In genomic region chr8:123065214-123066100, GRCm38 (mm10) we compare ENCODE assay signal across 8 mouse cellular contexts. TPM values are rescaled to one million over a fixed set of nuclear protein-coding genes. Genes with fewer than 3 reads are reported as not detected.
DNase-seq lines count a peak whose midpoint lies in the region; ATAC-seq and TF ChIP-seq lines count a peak whose summit lies in the region.

No protein-coding gene starts in this region.

- no peaks in the 10 kb centered on the region for H3K27me3 ChIP-seq in heart, embryonic 11.5 days (ENCODE audit: control insufficient read depth, insufficient read depth, low read length)
- no peaks in the 10 kb centered on the region for H3K27me3 ChIP-seq in kidney, embryonic 16.5 days (ENCODE audit: insufficient read depth, low read length)
- H3K27me3 ChIP-seq in liver, adult 2 months (ENCODE audit: control insufficient read depth, insufficient read depth, low read length) = no peaks in the 10 kb centered on the region
- H3K27me3 ChIP-seq in myocyte (ENCODE audit: control insufficient read depth, insufficient read depth, insufficient read length) = no peaks in the 10 kb centered on the region
- H3K27me3 ChIP-seq in splenic B cell, adult 2 months (ENCODE audit: control insufficient read depth, insufficient read depth, low read length, poor library complexity, severe bottlenecking) = no peaks in the 10 kb centered on the region

- H3K36me3 ChIP-seq in heart, embryonic 11.5 days (ENCODE audit: control insufficient read depth, insufficient read depth, low read length) = peaks cover 3% of the 10 kb centered on the region; the same call in 1 of the 2 replicates
- no peaks in the 10 kb centered on the region for H3K36me3 ChIP-seq in kidney, embryonic 16.5 days (ENCODE audit: insufficient read depth, low read length)
- H3K36me3 ChIP-seq in liver, adult 2 months (ENCODE audit: control insufficient read depth, insufficient read depth, low read length) = no peaks in the 10 kb centered on the region
- no peaks in the 10 kb centered on the region for H3K36me3 ChIP-seq in myocyte (ENCODE audit: control insufficient read depth, insufficient read depth)
- no peaks in the 10 kb centered on the region; the same call in 1 of the 2 replicates for H3K36me3 ChIP-seq in splenic B cell, adult 2 months (ENCODE audit: control insufficient read depth, insufficient read depth, low read length, poor library complexity, severe bottlenecking)

- DNase-seq in B cell, adult 2 months = peak; percentile 92 to 94
- peak; percentile 99 for DNase-seq in brain, adult 2 months (ENCODE audit: low read depth, low spot score)
- peak; percentile 85 for DNase-seq in liver, adult 2 months (ENCODE audit: extremely low read depth, low read depth, low spot score)
- peak; percentile 98 for DNase-seq in splenic B cell, adult 2 months (ENCODE audit: low read depth, low spot score)

- no peaks in the 10 kb centered on the region for H3K9me3 ChIP-seq in heart, embryonic 11.5 days (replicated peaks; ENCODE audit: control insufficient read depth, low read length)
- H3K9me3 ChIP-seq in kidney, embryonic 16.5 days (ENCODE audit: low read length) = no peaks in the 10 kb centered on the region

- peak overlapping the region; percentile 99 for H3K9ac ChIP-seq in heart, embryonic 11.5 days (ENCODE audit: low read depth, low read length)
- peak overlapping the region; percentile 98 for H3K9ac ChIP-seq in kidney, embryonic 16.5 days (replicated peaks; ENCODE audit: low read length)
- H3K9ac ChIP-seq in liver, adult 2 months (ENCODE audit: low read depth, low read length) = peak overlapping the region; percentile 87

- peak; percentile 94 for ATAC-seq in erythroblast, adult 5-6 weeks (replicated peaks; ENCODE audit: low FRiP score, poor library complexity, severe bottlenecking)
- ATAC-seq in heart, embryonic 11.5 days (replicated peaks; ENCODE audit: insufficient number of reproducible peaks, low FRiP score, low TSS enrichment) = peak; percentile 96
- ATAC-seq in kidney, embryonic 16.5 days (ENCODE audit: low FRiP score, low TSS enrichment) = peak; percentile 97

- peaks cover 8% of the 10 kb centered on the region; the same call in 1 of the 2 replicates for H3K79me2 ChIP-seq in liver, adult 2 months (ENCODE audit: control insufficient read depth, insufficient read depth, low read length)
- peaks cover 29% of the 10 kb centered on the region for H3K79me2 ChIP-seq in myocyte (ENCODE audit: control insufficient read depth, insufficient read depth)

- TF ChIP-seq CTCF in liver, adult 2 months (IDR thresholded peaks at IDR 0.05; ENCODE audit: low read depth, low read length) = peak; percentile 58

- H3K4me1 ChIP-seq in heart, embryonic 11.5 days (ENCODE audit: control insufficient read depth, insufficient read depth, low read length) = peaks cover 18% of the 10 kb centered on the region
- H3K4me1 ChIP-seq in kidney, embryonic 16.5 days (ENCODE audit: insufficient read depth, low read length) = peaks cover 18% of the 10 kb centered on the region
- H3K4me1 ChIP-seq in liver, adult 2 months (ENCODE audit: control insufficient read depth, insufficient read depth, low read length) = peaks cover 13% of the 10 kb centered on the region

- H3K4me2 ChIP-seq in heart, embryonic 11.5 days = peak overlapping the region; percentile 78
- H3K4me2 ChIP-seq in kidney, embryonic 16.5 days (replicated peaks; ENCODE audit: low read depth, low read length) = peak overlapping the region; percentile 76
- peak overlapping the region; percentile 93 for H3K4me2 ChIP-seq in myocyte (ENCODE audit: low read depth)

- peak overlapping the region; percentile 94 for H3K27ac ChIP-seq in heart, embryonic 11.5 days (ENCODE audit: low read depth, low read length)
- H3K27ac ChIP-seq in kidney, embryonic 16.5 days (ENCODE audit: low read length) = peak overlapping the region; percentile 90
- peak overlapping the region; percentile 88 for H3K27ac ChIP-seq in liver, adult 2 months (replicated peaks; ENCODE audit: insufficient read depth, low read depth, low read length)

- WGBS in heart, embryonic 11.5 days (ENCODE audit: insufficient replicate concordance) = 1% methylated on average over 84 of the region's 84 CpGs
- under 1% methylated on average over 82 of the region's 84 CpGs for WGBS in kidney, embryonic 16.5 days
- under 1% methylated on average over 84 of the region's 84 CpGs for WGBS in liver, adult 2 months

- peak; percentile 87 for TF ChIP-seq POLR2A in liver, adult 2 months (IDR thresholded peaks at IDR 0.05; ENCODE audit: extremely low read depth, insufficient read depth, low read length)
- peak; percentile 82 for TF ChIP-seq POLR2A in myocyte (IDR thresholded peaks at IDR 0.05; ENCODE audit: insufficient read length, low read depth)

- H3K4me3 ChIP-seq in heart, embryonic 11.5 days (ENCODE audit: low read depth, low read length) = peak overlapping the region; percentile 93
- H3K4me3 ChIP-seq in kidney, embryonic 16.5 days (ENCODE audit: low read length) = peak overlapping the region; percentile 96
- peak overlapping the region; percentile 93 for H3K4me3 ChIP-seq in liver, adult 2 months (ENCODE audit: insufficient read depth, low read depth, low read length)
- peak overlapping the region; percentile 75 for H3K4me3 ChIP-seq in myocyte

- H3ac ChIP-seq in myocyte (ENCODE audit: control insufficient read depth, insufficient read length) = peak overlapping the region; percentile 71

TF ChIP-seq in myocyte, 11 proteins besides CTCF, POLR2A, EP300 and RAD21:
- TF ChIP-seq MAX (IDR thresholded peaks at IDR 0.05; ENCODE audit: low read depth) = no peak
- TF ChIP-seq POLR2AphosphoS2 (IDR thresholded peaks at IDR 0.05; ENCODE audit: insufficient read length, low read depth) = peak; percentile 93

RNA-seq across cellular contexts. Expression of gene Spg7, which starts 2.7 kb away (rescaled TPM):
- total RNA-seq in erythroblast, adult 5-6 weeks (2015; ENCODE audit: low replicate concordance) = 10.6 and 14.4 TPM in 2 replicates
- total RNA-seq in erythroblast, adult 5-6 weeks (2017; ENCODE audit: low replicate concordance) = 15.2 and 37.6 TPM in 2 replicates
- polyA plus RNA-seq in heart, embryonic 11.5 days (2014; fragmentation: Nextera tagmentation; extraction: Ambion mirVana) = 48.7 and 49.4 TPM in 2 replicates
- 56.6 and 59.1 TPM in 2 replicates for polyA plus RNA-seq in kidney, embryonic 16.5 days (2015; fragmentation: Nextera tagmentation; extraction: Ambion mirVana)
- 27.4 and 29.5 TPM in 2 replicates for total RNA-seq in liver, adult 2 months (2014; rRNA removed)
- 62.4 and 81.4 TPM in 2 replicates for polyA plus RNA-seq in liver, adult 2 months (2012; rRNA removed)
- 83.4 TPM for polyA plus RNA-seq in myocyte (2012; fragmentation: generic; extraction: Trizol)

RNA-seq across cellular contexts. Expression of gene Ankrd11, which starts 23.4 kb away (rescaled TPM):
- 39.3 and 53.4 TPM in 2 replicates for total RNA-seq in erythroblast, adult 5-6 weeks (2015; ENCODE audit: low replicate concordance)
- 78.6 and 121 TPM in 2 replicates for total RNA-seq in erythroblast, adult 5-6 weeks (2017; ENCODE audit: low replicate concordance)
- 49.5 and 51.3 TPM in 2 replicates for polyA plus RNA-seq in heart, embryonic 11.5 days (2014; fragmentation: Nextera tagmentation; extraction: Ambion mirVana)
- polyA plus RNA-seq in kidney, embryonic 16.5 days (2015; fragmentation: Nextera tagmentation; extraction: Ambion mirVana) = 25.6 and 30.4 TPM in 2 replicates
- total RNA-seq in liver, adult 2 months (2014; rRNA removed) = 22.1 and 28.0 TPM in 2 replicates
- 22.7 and 28.3 TPM in 2 replicates for polyA plus RNA-seq in liver, adult 2 months (2012; rRNA removed)
- 56.4 TPM for polyA plus RNA-seq in myocyte (2012; fragmentation: generic; extraction: Trizol)

RNA-seq across cellular contexts. Expression of gene Rpl13, which starts 36.7 kb away (rescaled TPM):
- total RNA-seq in erythroblast, adult 5-6 weeks (2015; ENCODE audit: low replicate concordance) = 279 and 298 TPM in 2 replicates
- total RNA-seq in erythroblast, adult 5-6 weeks (2017; ENCODE audit: low replicate concordance) = 472 and 492 TPM in 2 replicates
- 1,217 and 1,331 TPM in 2 replicates for polyA plus RNA-seq in heart, embryonic 11.5 days (2014; fragmentation: Nextera tagmentation; extraction: Ambion mirVana)
- 1,084 and 1,349 TPM in 2 replicates for polyA plus RNA-seq in kidney, embryonic 16.5 days (2015; fragmentation: Nextera tagmentation; extraction: Ambion mirVana)
- total RNA-seq in liver, adult 2 months (2014; rRNA removed) = 764 and 919 TPM in 2 replicates
- 634 and 769 TPM in 2 replicates for polyA plus RNA-seq in liver, adult 2 months (2012; rRNA removed)
- 3,059 TPM for polyA plus RNA-seq in myocyte (2012; fragmentation: generic; extraction: Trizol)

RNA-seq across cellular contexts. Expression of gene Cpne7, which starts 51.7 kb away (rescaled TPM):
- not detected in 2 replicates for total RNA-seq in erythroblast, adult 5-6 weeks (2015; ENCODE audit: low replicate concordance)
- not detected in 2 replicates for total RNA-seq in erythroblast, adult 5-6 weeks (2017; ENCODE audit: low replicate concordance)
- polyA plus RNA-seq in heart, embryonic 11.5 days (2014; fragmentation: Nextera tagmentation; extraction: Ambion mirVana) = 0.27 and 0.31 TPM in 2 replicates
- 1.8 and 2.1 TPM in 2 replicates for polyA plus RNA-seq in kidney, embryonic 16.5 days (2015; fragmentation: Nextera tagmentation; extraction: Ambion mirVana)
- 0.07 and 0.09 TPM in 2 replicates for total RNA-seq in liver, adult 2 months (2014; rRNA removed)
- 0.09 and 0.28 TPM in 2 replicates for polyA plus RNA-seq in liver, adult 2 months (2012; rRNA removed)
- 0.16 TPM for polyA plus RNA-seq in myocyte (2012; fragmentation: generic; extraction: Trizol)

Comparison
In these comparisons a context has a peak if more than half of its experiments do, and no peak if none do; other contexts are left out.
1. Peak in every context shown above with its lines: DNase-seq, ATAC-seq, H3K4me3 ChIP-seq and H3K27ac ChIP-seq.